Comparison of ENCODE assay signal across 23 mouse cellular contexts in the genomic region with DNA sequence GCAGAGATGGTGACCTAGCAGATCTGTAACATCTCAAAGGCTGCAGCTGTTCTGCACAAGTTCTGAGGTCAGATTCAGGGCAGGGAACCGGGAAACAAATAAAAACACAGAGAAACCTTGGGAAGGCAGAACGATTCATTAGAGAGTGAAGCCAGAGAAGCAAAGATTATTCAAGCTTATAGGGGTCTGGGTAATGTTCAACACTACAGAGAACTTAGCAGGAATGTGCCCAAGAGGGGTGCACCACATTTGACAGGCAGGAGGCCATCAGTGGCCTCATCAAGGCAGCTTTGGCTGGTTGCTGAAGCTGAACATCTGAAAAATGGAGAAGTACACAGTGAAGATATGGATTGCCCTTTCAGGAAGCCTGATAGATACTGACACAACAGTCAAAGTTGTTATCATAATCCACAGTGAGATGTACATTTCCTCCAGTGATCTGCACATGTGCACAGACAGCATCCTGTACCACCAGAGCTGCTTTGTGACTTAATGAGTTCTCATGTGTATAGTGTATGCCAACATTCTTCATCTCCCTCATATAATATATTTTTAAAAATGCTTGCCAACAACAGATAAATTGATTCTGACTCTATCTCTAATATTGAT.
DNase-seq lines count a peak whose midpoint lies in the region; ATAC-seq lines count a peak whose summit lies in the region.
"Had no signal": no experiment of that assay in that cellular context is flagged by ENCODE, and none has a peak within 500 bp of the region (broad histone marks: within the 10 kb centered on the region; RNA-seq: fewer than 3 reads in every experiment).

No protein-coding gene starts in this region.

- no peak overlapping the region for H3K9ac ChIP-seq in kidney, embryonic 15.5 days
- H3K9ac ChIP-seq: forebrain, embryonic 12.5 days; heart, embryonic 13.5 days; hindbrain, embryonic 15.5 days; limb, embryonic 15.5 days had no signal

- WGBS in kidney, embryonic 15.5 days = 19% methylated on average over 2 of the region's 2 CpGs

- H3K27ac ChIP-seq in kidney, embryonic 15.5 days = peak overlapping the region; percentile 84
- H3K27ac ChIP-seq: forebrain, embryonic 12.5 days; heart, embryonic 13.5 days; hindbrain, embryonic 15.5 days; limb, embryonic 15.5 days; midbrain, embryonic 10.5 days had no signal

- intact Hi-C loops in heart, postnatal 36 days (cut with DNase I) = no loop called here

- H3K36me3 ChIP-seq in kidney, embryonic 15.5 days = no peaks in the 10 kb centered on the region
- H3K36me3 ChIP-seq: forebrain, embryonic 12.5 days; heart, embryonic 13.5 days; hindbrain, embryonic 15.5 days; limb, embryonic 15.5 days; midbrain, embryonic 10.5 days had no signal

- H3K27me3 ChIP-seq in kidney, embryonic 15.5 days = no peaks in the 10 kb centered on the region
- H3K27me3 ChIP-seq: forebrain, embryonic 12.5 days; heart, embryonic 13.5 days; hindbrain, embryonic 15.5 days; limb, embryonic 15.5 days; Patski had no signal

- DNase-seq in kidney, adult 8-10 months = no peak
- DNase-seq in CD4-positive helper T cell, adult 2 months (ENCODE audit: low read depth, low spot score) = peak; percentile 49
- no peak for DNase-seq in heart, postnatal 36 days
- no peak for DNase-seq in spleen, postnatal 4 days (ENCODE audit: low spot score in 2 of 2)
- DNase-seq in adrenal gland, postnatal 4 days (ENCODE audit: low spot score in 2 of 2) = no peak
- DNase-seq: adrenal gland, postnatal 14 days; cerebellum, adult 18-20 months; cerebellum, postnatal 36 days; gastrocnemius, postnatal 10 days; heart, adult 18-20 months; kidney, adult 11 months; lung, postnatal 10 days; retina, postnatal 1 day; right cerebral cortex, postnatal 4 days had no signal

- H3K4me3 ChIP-seq in kidney, embryonic 15.5 days (replicated peaks) = no peak overlapping the region
- H3K4me3 ChIP-seq: forebrain, embryonic 12.5 days; heart, embryonic 13.5 days; hindbrain, embryonic 15.5 days; limb, embryonic 15.5 days; midbrain, embryonic 10.5 days had no signal

- peaks cover 16% of the 10 kb centered on the region for H3K4me1 ChIP-seq in kidney, embryonic 15.5 days
- H3K4me1 ChIP-seq: forebrain, embryonic 12.5 days; heart, embryonic 13.5 days; hindbrain, embryonic 15.5 days; limb, embryonic 15.5 days; midbrain, embryonic 10.5 days had no signal

- peak; percentile 67 for ATAC-seq in kidney, embryonic 15.5 days (replicated peaks; ENCODE audit: low FRiP score)
- peak; percentile 63 for ATAC-seq in activated CD4-positive, CD25-positive, alpha-beta regulatory T cell, adult 4 months
- peak; percentile 43; the same call in 1 of the 2 replicates for ATAC-seq in megakaryocyte, adult 5-6 weeks (ENCODE audit: poor library complexity, severe bottlenecking)

- H3K9me3 ChIP-seq in kidney, embryonic 15.5 days (replicated peaks) = no peaks in the 10 kb centered on the region
- H3K9me3 ChIP-seq: forebrain, embryonic 12.5 days; heart, embryonic 13.5 days; hindbrain, embryonic 15.5 days; limb, embryonic 15.5 days; midbrain, embryonic 10.5 days had no signal

- H3K4me2 ChIP-seq in kidney, embryonic 15.5 days = no peak overlapping the region
- H3K4me2 ChIP-seq: forebrain, embryonic 12.5 days; heart, embryonic 13.5 days; hindbrain, embryonic 15.5 days; limb, embryonic 15.5 days had no signal
